Mouse (Mus musculus) G1E (cell line): Measurements from ENCODE around the gene Cyb5d1. TPM values are rescaled to one million over a fixed set of nuclear protein-coding genes. Genes with fewer than 3 reads are reported as not detected.

Source experiments
- ATAC-seq: 2 replicates; pipeline ENCODE4 v1.8.0; 2016; ENCODE audit warnings: mild to moderate bottlenecking; ENCODE audit not compliant: insufficient number of reproducible peaks, poor library complexity, low FRiP score, severe bottlenecking; ENCODE audit errors: extremely low read depth
- DNase-seq: peaks from one replicate; pipeline ENCODE4 v3.0.0; 2012; ENCODE audit warnings: low spot score
- H3K27me3 ChIP-seq: 2 replicates; pipeline ENCODE4 v1.6.1; 2012; ENCODE audit warnings: mild to moderate bottlenecking, low read length, inconsistent platforms; ENCODE audit not compliant: insufficient read depth
- H3K36me3 ChIP-seq: replicated peaks from 2 replicates; pipeline ENCODE3; 2012; ENCODE audit warnings: mild to moderate bottlenecking, inconsistent platforms
- H3K4me1 ChIP-seq: 2 replicates; pipeline ENCODE4 v1.6.1; 2012; ENCODE audit warnings: low read depth, low read length, inconsistent platforms, mixed read lengths; ENCODE audit not compliant: insufficient read depth
- H3K4me3 ChIP-seq: 2 replicates; pipeline ENCODE4 v1.5.1; 2012; ENCODE audit warnings: low read depth, mild to moderate bottlenecking, inconsistent platforms, low read length, moderate library complexity, mixed read lengths
- H3K9me3 ChIP-seq: replicated peaks from 2 replicates; pipeline ENCODE4 v1.6.1; 2012; ENCODE audit warnings: inconsistent platforms
- CTCF ChIP-seq: IDR thresholded peaks from 2 replicates; pipeline ENCODE4 v1.5.1; 2012; ENCODE audit warnings: low read depth, low read length, inconsistent platforms, mixed read lengths
- GATA1 ChIP-seq: IDR thresholded peaks from 2 replicates; pipeline ENCODE4 v1.6.1; 2012; ENCODE audit warnings: borderline replicate concordance, low read length, inconsistent platforms, mixed read lengths
- GATA2 ChIP-seq: IDR thresholded peaks from 2 replicates; pipeline ENCODE4 v1.6.1; 2012; ENCODE audit warnings: low read depth, low read length, inconsistent platforms, borderline replicate concordance
- POLR2AphosphoS5 ChIP-seq: IDR thresholded peaks from 2 replicates; pipeline ENCODE4 v1.6.1; 2012; ENCODE audit warnings: low read depth, low read length, inconsistent platforms; ENCODE audit not compliant: insufficient replicate concordance
- TAL1 ChIP-seq: conservative IDR thresholded peaks from 2 replicates; pipeline ENCODE4 v1.6.1; 2012; ENCODE audit warnings: low read depth, low read length, inconsistent platforms, mixed read lengths
- polyA plus RNA-seq: library from polyadenylated mRNA; stranded (reverse); fragments of >175 nt; gene quantifications from 2 replicates; pipeline ENCODE4 v1.2.3, GENCODE M21; 2012
- total RNA-seq, 2 experiments: library from RNA; stranded (forward) in 1 of 2; stranded (reverse) in 1 of 2; fragments of 200-1000 nt in 1 of 2; fragments of >200 nt in 1 of 2; fragmentation: Nextera tagmentation in 1 of 2; gene quantifications; 2 replicates each; pipeline ENCODE4 v1.2.3; 2014 to 2017

Gene Cyb5d1
- total and polyA plus RNA-seq, 3 experiments: 9.1 to 36.0 (median 24.0) TPM

DNA sequence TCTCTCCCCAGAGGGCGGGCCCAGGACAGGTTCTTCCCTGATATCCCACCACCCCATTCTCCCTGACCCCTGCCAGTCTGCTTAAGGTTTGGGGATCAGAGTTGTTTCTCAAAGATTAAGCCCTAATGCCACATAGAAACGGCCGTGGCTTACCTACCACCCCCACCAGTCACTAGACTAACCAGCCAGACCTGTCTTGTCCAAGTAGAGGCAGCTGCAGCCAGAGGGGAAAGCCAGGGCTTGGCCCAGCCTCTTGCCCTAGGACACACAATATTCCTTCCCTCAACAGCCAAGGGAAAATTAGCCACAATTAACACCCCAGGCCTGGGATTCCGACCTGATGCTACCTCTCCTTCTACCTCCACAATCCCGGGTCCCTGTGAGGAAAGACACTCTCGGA lies 29.7 kb downstream of the Cyb5d1 start:
- TF ChIP-seq CTCF (no peak), GATA2 (no peak), TAL1 (no peak), GATA1 (no peak), POLR2AphosphoS5 (no peak)
- DNase-seq (no peak), ATAC-seq (no peak)
- no peaks in the 10 kb centered on the region for H3K27me3 ChIP-seq
- peak overlapping the region; percentile 70 for H3K4me3 ChIP-seq
- no peaks in the 10 kb centered on the region for H3K9me3 ChIP-seq
- H3K36me3 ChIP-seq: peaks cover 52% of the 10 kb centered on the region
- peaks cover 42% of the 10 kb centered on the region for H3K4me1 ChIP-seq

DNA sequence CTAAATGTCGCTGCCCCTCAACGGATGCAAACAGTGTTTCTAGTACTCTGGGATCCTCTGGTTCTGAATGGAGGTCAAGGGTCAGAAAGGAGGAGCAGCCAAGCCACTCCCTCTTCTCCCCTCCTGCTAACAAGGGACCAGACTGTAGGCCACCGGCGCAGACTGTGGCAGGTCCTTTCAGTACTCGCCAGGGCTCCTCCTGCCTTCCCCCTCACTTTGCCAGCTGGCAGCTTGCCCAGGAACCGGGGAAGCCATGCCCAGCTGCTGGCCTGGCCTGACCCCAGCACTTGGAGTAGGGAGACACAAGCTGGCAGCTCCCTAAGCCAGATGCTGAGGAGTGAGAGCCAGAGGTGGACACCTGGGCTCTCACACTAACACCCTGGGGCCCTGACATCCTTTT lies 30.5 kb downstream of the Cyb5d1 start:
- peak; percentile 45 for DNase-seq
- ATAC-seq: no peak
- Histone ChIP-seq H3K9me3 (no peaks in the 10 kb centered on the region), H3K27me3 (no peaks in the 10 kb centered on the region), H3K4me1 (peaks cover 39% of the 10 kb centered on the region), H3K4me3 (no peak overlapping the region), H3K36me3 (peaks cover 60% of the 10 kb centered on the region)
- TF ChIP-seq POLR2AphosphoS5 (no peak), CTCF (no peak), GATA2 (no peak)

DNA sequence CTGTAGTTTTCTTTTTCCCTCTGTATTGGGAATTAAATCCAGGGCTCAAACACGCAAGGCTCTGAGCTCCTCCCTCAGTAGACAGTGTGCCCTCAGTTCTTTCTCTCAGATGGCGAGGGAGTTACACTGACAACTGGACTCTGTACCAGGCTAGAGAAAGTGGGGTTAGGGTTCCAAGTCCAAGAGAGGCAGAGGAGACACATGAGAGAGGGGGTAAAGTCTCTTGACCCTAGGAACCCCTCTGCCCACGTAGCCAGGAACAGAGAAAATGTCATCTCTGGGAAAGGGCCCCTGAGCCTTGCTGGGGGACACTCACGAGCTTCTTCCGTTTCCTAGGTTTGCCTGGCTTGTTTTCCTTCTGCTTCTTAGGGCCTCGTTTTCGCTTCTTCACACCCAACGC lies 31.1 kb downstream of the Cyb5d1 start:
- Histone ChIP-seq H3K4me3 (no peak overlapping the region), H3K27me3 (no peaks in the 10 kb centered on the region), H3K4me1 (peaks cover 39% of the 10 kb centered on the region), H3K9me3 (no peaks in the 10 kb centered on the region), H3K36me3 (peaks cover 66% of the 10 kb centered on the region)
- ATAC-seq (no peak), DNase-seq (no peak)
- TF ChIP-seq GATA2 (no peak), TAL1 (no peak), CTCF (no peak), POLR2AphosphoS5 (no peak), GATA1 (no peak)

DNA sequence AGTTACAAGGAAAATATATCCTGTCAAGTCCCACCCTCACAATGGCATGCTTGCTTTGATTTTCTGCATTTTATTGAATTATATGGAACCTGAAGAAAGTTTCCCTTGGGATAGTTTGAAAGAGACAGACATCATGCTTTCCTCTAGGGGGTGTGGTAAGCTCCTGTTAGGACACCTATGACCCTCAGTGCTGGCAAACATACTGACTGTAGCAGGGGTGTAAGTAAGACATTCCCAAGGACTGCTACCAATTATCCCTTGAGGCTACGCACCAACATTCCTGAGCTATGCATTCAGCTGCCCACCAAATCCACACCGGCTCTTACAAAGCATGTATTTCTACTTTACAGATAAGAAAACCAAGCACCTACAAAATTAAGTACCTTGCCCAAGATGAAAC lies 33.0 kb downstream of the Cyb5d1 start:
- TF ChIP-seq GATA1 (no peak), POLR2AphosphoS5 (no peak), CTCF (no peak), TAL1 (no peak), GATA2 (no peak)
- H3K27me3 ChIP-seq: no peaks in the 10 kb centered on the region
- H3K4me1 ChIP-seq: peaks cover 32% of the 10 kb centered on the region
- DNase-seq: no peak
- ATAC-seq: no peak
- H3K9me3 ChIP-seq: no peaks in the 10 kb centered on the region
- H3K36me3 ChIP-seq: peaks cover 84% of the 10 kb centered on the region
- H3K4me3 ChIP-seq: no peak overlapping the region

DNA sequence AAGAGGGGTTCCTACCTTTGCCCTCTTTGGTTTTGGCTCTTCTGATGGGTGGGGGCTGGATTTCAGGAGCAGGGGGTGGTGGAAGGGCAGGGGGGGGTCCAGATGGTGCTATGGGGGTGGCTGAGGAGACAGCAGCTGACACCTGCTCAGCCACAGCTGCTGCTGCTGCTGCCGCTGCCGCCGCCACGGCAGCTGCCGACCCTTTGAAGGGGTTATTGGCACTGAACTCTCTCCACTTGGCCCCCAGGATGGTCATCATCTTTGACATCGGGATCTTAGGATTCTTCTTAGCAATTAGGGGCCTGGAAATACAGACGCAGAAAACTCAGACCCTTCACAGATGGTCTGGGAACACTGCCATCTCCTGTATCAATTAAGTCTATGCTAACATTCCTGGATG lies 33.4 kb downstream of the Cyb5d1 start:
- no peak for DNase-seq
- no peak for ATAC-seq
- Histone ChIP-seq H3K4me3 (no peak overlapping the region), H3K36me3 (peaks cover 89% of the 10 kb centered on the region), H3K27me3 (no peaks in the 10 kb centered on the region), H3K4me1 (peaks cover 27% of the 10 kb centered on the region), H3K9me3 (no peaks in the 10 kb centered on the region)
- TF ChIP-seq CTCF: no peak
- no peak for TF ChIP-seq POLR2AphosphoS5
- no peak for TF ChIP-seq TAL1
- no peak for TF ChIP-seq GATA2
- TF ChIP-seq GATA1: no peak

DNA sequence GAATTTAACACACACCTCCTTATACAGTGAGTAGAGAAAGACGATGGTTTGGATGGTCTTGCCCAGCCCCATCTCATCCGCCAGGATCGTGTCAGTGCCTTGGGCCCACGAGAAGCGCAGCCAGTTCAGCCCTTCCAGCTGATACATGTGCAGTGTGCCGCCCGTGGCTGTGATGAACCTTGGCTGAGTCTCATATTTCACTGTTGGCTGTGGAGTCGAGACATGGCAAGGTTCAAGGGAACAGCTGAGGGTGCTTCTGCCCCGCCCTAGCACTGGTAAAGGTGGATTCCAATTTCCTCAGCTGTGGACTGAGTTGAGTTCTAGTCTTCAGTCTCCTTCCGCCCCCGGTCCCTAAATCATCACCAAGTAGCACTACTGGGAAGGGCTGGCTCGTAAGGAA lies 37.7 kb downstream of the Cyb5d1 start:
- H3K27me3 ChIP-seq: no peaks in the 10 kb centered on the region
- no peak overlapping the region for H3K4me3 ChIP-seq
- ATAC-seq (no peak), DNase-seq (no peak)
- TF ChIP-seq GATA2 (no peak), POLR2AphosphoS5 (no peak), GATA1 (no peak), TAL1 (no peak), CTCF (no peak)
- H3K4me1 ChIP-seq: peaks cover 3% of the 10 kb centered on the region; the same call in 1 of the 2 replicates
- H3K36me3 ChIP-seq: peaks cover 100% of the 10 kb centered on the region
- H3K9me3 ChIP-seq: no peaks in the 10 kb centered on the region

DNA sequence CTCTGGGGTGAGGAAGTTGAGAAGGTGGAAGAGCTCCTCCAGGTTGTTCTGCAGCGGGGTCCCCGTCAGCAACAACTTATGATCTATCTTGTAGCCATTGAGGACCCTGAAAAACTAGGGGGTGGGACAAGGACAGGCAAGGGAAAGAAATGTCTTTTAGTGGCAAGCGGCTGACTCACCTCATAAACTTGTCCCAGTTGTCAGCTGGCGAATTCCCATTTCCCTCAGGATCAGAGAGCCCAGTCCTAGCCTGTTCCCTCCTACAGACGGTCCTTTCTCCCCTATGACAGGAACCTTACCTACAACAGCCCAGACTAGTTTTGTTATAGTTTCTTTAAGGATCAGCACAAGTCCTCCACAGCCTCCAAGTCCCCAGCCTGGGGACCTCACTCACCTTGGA lies 38.9 kb downstream of the Cyb5d1 start:
- H3K9me3 ChIP-seq: no peaks in the 10 kb centered on the region
- no peak overlapping the region for H3K4me3 ChIP-seq
- DNase-seq (no peak), ATAC-seq (no peak)
- TF ChIP-seq GATA2 (no peak), TAL1 (no peak), POLR2AphosphoS5 (no peak), GATA1 (no peak), CTCF (no peak)
- no peaks in the 10 kb centered on the region for H3K27me3 ChIP-seq
- H3K4me1 ChIP-seq: peaks cover 3% of the 10 kb centered on the region; the same call in 1 of the 2 replicates
- peaks cover 100% of the 10 kb centered on the region for H3K36me3 ChIP-seq
